Mouse (Mus musculus) spleen, adult 18-20 months (tissue): ENCODE measurements around the gene Ucn.

Experiments used
- DNase-seq, 2 experiments: peaks; one replicate each; pipeline ENCODE4 v3.0.0; 2022; ENCODE audit warnings: mixed read lengths in 2 of 2

Ucn gene

GRCm38 (mm10) chr5:31138241-31138967 is at the start of gene Ucn:
Ucn (minus strand) TSS chr5:31138829.
- DNase-seq, result no peak

DNA sequence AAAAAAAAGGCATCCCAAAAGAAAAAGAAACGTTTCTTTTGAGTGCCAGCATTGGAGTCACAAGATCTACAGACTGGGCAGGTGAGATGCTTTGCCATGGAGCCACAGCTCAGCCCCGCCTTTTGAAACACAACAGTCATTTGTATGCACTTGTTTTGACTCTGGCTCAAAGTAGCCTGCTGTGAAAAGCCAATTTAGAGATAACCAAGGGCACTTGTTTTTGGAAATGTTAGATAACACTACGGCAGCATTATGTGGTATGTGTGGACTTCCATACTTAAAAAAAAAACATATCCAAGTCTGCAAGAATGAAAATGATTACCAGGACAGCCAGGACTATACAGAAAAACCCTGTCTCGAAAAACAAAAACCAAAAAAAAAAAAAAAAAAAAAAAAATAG is 45.0 kb upstream of the Ucn start:
- DNase-seq, result no peak

DNA sequence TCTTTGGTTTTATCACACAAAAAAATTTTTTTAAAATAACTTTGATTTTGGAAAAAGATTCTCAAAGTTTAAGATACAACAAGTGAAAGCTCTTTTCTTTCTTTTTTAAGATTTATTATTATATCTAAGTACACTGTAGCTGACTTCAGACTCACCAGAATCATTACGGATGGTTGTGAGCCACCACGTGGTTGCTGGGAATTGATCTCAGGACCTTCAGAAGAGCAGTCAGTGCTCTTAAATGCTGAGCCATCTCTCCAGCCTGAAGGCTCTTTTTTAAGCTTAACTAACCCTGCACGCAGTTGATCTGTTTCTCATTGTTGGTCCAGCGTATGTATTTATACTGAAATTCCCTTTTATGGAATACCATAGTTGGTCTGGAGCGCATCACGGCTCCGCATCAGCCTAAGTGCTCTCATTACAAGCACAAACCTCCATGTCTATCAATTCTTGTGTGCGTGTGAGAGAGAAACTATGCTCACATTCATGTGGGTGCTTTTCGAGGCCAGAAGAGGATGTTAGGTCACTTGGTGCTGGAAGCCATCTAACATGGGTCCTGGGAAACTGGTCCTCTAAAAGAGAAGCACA is 42.6 kb upstream of the Ucn start:
- no peak for DNase-seq

DNA sequence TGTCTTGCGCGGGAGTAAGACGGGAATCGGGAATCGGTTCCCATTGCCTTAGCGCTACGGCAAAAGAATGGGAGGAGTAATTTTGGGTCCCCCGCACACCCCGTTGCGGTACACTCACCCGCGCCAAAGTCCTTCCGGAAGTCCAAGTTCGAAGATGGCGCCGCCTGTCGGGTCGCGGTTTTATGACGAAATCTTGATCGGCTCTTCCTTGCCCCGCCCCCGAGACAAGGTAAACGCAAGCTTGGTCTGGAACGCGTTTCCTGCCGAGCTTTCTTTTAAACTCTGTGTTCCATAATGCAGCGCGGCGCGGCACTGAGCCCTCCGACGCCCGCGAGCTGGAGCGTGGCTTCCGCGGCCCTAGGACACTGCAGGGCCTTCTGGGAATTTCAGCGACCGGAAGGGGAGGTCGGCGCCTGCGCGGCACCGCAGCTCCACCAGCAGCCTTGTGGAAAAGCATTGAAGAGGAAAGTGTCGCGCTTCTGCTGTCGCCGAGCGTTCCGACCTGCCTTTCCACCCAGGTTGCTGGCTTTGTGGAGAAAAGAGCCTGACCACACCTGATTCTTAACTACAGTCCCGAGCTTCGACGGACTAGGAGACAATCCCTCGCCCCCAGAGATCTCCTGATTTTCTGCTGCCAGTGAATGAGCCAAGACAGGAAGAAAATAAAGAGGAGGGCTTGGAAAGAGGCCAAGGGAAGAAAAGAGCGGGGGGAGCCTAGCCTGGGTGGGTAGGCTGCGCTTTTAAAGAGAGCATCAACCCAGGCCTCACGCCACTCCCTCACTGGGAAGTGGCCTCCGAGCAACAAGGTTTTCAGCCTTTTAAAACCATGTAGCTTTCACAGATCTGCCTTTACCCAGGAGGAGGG is 41.4 kb upstream of the Ucn start, which contains the start of the genes Gm29609 and Gtf3c2:
Gene Gm29609 (minus strand): TSS at position 146 of the 865 bp plus-strand sequence.
Gene Gtf3c2 (minus strand): TSS at position 379 of the 865 bp plus-strand sequence.
- peak; percentile 89 to 94 for DNase-seq

DNA sequence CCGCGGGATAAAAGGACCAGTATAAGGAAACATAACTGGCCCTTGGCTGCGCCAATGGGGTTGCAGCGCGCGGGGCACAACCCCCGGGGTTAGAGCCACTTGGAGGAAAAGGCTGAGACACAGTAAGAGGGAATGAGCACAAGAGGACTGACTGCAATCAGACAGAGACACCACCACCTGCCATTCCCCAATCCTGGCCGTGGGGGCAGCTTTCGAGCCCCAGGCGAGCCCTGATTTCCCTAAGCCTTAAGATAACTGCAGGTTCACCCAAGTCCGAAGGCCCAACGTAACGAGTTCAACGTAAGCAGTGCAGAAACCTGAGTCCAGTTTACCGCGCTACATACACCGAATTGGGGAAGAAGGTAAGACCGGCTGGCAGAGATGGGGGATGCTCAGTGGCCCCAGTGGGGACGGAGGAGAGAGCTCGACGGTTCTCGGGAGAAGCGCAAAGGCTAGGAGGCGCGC is 40.7 kb upstream of the Ucn start:
- DNase-seq, result no peak

DNA sequence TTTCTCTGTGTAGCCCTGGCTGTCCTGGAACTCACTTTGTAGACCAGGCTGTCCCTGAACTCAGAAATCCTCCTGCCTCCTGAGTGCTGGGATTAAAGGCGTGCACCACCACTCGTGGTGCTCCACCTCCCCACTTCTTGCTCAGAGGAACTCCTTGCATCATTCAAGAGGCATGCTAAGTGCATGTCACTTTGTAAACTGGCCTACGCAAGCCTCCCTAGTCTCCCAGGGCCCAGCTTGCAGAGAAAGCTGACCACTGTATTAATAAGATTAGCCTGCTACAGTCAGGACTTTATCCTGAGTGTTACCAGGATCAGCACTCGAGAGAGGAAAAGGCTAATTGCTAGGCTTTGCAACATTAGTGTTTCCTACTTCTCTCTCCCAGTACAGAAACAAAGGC is 30.0 kb upstream of the Ucn start:
- no peak for DNase-seq

DNA sequence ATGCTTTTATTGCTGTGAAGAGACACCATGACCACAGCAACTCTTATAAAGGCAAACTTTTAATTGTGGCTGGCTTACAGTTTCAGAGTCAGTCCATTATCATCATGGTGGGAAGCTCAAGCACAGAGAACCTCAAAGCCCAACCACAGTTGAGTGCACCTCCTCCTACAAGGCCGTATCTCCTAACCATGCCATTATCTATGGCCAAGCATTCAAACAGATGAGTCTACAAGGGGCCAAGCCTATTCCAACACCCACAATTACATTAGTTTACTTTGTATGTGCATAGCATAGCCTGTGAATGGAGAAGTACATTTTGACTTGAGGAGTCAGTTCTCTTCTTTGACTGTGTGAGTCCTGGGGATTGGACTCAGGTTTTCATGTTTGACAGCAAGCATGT is 26.2 kb upstream of the Ucn start:
- no peak for DNase-seq

- no peak for DNase-seq
Observed at GRCm38 (mm10) chr5:31162462-31162861, 23.8 kb upstream of the Ucn start.

DNA sequence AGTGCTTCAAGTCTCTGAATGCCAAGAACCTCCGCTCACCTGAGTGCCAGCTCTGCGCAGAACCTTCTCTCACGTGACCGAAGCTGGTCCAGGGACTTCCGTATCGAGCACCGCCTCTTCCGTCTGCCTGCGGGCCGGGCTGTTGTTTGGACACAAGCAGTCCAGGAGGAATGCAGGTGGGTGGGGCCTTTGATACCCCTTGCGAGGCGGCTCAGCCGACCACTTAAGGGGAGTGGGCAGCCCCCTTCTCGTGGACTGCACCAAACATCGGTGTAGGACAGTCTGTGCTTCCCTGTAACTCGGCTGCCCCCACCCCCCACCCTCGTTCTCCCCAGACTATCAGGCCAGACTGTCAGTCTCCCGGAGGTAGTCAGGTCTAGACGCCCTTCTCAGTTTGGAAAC is 15.5 kb upstream of the Ucn start, which contains the start of gene Mpv17:
Gene Mpv17 (minus strand): TSS at position 100 of the 402 bp plus-strand sequence.
- DNase-seq, result peak; percentile 61 to 67

GRCm38 (mm10) chr5:31153516-31154151 is 15.0 kb upstream of the Ucn start:
- no peak for DNase-seq

DNA sequence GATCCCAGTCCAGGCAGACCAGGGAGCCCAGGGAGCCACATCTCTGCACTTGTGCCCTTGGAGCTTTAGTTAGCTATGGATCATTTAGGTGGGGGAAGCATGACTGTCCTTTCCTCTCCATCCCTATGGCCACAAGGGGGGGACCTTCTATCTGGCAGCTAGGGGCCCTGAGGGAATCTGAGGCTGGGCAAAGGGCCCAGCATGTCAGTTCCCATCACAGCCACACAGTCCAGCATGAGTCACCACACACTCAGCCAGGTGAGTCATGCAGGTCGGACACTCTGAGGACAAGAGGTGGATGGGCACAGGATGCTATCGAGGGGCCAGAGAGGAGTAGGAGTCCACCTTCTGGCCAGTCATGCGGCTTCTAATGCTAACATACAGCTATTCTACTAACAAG is 13.1 kb upstream of the Ucn start:
- DNase-seq, result no peak

DNA sequence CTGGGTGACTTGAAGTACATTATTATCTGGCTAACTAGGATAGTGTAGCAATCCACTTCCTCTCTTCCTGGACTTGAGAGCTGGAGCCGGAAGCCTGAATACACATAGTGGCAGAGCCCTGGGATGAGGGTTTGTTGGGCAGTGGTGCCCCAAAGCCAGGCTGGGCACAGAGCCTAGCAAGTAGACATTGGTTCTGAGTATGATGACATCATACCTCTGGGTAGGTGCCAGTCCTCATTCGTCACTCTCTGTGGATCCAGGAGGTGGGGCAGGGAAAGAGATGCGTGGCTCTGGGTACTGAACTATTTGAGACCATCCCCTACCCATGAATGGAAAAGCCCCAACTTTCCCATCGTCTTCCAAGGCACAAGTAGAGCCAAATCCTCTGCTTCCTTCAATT is 11.2 kb upstream of the Ucn start:
- no peak for DNase-seq

- no peak for DNase-seq
Observed at GRCm38 (mm10) chr5:31138968-31139425, 368 bp upstream of the Ucn start.

DNA sequence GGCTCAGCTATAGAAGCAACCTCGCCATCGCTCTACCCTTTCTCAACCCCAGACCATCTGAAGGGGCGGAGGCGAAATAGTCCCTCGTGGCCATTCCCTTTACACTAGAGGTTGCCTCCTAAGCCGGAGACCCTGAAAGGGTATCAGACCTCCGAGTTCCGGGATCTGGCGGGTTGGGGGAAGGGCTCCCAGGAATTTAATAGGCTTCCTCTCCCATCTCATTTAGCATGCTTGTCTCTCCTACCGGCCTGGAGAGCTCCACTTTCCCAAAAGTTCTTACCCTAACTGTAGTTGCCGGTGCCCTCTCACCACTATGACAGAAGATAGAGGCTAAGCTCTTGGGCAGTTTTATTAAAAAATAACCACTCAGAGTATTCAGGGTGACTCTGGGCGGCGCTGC is 971 bp downstream of the Ucn start:
- DNase-seq, result no peak

- no peak for DNase-seq
Observed at GRCm38 (mm10) chr5:31136730-31137424, 1.8 kb downstream of the Ucn start.

DNA sequence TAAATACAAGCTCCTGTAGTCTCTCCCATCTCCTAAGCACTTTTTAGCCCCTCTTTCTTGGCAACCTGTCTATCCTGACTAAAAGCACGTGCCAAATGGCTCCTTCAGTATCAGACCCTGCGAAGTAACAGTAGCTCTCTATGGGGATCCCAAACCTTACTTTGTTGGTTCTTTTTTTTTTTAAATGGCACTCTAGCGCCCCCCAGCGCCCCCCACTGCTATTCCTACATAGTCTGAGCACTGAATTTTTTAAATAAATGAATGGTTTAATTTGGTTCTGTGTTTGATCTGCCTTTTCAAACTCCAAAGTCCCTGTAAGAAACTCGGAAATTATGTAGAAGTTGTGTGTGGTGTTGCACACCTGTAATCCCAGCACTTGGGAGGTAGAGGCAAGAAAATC is 12.6 kb downstream of the Ucn start:
- no peak for DNase-seq

DNA sequence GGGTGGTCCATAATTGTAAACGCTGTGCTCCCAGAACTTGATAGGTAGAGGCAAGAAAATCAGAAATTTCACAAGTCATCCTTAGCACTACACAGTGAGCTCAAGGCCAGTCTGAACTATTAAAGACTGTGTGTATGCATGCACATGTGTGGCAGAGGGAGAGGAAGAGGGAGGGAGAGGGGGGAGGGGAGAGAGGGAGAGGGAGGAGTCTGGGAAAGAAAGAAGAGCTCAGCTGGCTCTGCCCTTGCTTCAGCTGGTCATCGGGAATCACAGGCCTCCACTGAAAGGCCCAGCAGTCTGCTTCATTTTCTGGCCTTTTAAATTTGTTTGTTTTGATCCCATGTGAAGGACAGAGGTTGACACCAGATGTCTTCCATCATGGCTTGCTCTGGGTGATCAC is 15.1 kb downstream of the Ucn start:
- no peak for DNase-seq

GRCm38 (mm10) chr5:31121111-31121510 is 17.5 kb downstream of the Ucn start:
- no peak for DNase-seq

DNA sequence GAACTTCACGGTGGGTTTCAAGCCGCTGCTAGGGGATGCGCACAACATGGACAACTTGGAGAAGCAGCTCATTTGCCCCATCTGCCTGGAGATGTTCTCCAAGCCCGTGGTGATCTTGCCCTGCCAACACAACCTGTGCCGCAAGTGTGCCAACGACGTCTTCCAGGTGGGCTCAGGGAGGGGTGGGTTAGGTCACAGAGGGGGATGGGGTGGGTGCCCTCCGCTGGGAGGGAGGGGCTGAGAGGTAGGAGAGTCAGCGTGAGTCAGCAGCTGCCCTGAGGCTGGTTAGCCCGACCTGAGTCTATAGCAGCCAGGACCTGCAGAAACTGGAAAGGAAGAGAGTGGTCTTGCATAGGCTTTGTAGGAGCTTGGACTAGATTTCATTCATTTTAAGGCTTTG is 21.7 kb downstream of the Ucn start:
- no peak for DNase-seq

DNA sequence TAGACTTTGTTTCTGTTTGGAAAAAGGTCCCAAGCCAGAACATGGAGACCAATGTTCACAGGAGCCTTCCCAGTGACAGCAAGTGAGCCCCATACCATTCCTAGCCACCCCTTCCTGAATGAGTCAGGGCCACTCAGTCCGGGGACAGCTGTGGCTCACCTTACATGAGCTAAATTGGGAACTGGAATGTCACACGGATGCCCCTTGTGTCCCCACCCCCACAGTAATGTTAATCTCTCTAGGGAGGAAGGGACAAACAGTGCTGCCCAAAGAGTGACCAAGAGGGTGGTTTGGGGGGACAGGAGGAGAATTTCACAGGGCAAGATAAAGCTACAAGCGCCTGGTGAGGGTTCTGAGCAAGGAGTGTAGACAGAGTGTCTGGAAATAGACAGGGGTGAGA is 22.3 kb downstream of the Ucn start, which contains the start of gene Trim54:
Gene Trim54 (plus strand): TSS at position 359 of the 400 bp plus-strand sequence.
- DNase-seq, result no peak

GRCm38 (mm10) chr5:31110781-31111180 is 27.8 kb downstream of the Ucn start:
- no peak for DNase-seq

DNA sequence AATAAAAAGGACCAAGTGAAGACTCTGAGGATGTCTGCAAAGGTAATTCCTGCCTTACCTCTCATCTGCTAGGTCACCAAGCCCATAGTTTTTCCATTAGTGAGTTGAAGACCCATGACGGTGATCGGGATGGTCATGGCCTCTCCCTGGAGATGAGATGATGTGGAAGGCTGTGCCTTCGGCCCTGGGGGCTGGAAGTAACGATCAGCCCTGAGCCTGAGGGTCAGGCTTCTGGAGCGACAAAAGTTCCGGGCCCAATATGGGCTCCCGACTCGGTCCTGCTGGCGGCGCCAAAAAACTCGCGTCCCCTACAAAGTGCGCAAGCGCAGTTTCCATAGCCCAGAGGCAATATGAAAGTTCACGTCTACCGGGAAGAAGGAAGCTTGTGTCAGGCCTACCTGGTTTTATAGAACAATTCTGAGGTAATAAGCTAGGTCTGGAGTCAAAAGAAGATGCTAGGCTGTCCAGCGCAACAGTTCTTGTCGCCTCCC is 30.6 kb downstream of the Ucn start, which contains the start of gene Slc30a3:
Gene Slc30a3 (minus strand): TSS at position 238 of the 491 bp plus-strand sequence.
- DNase-seq, result no peak
